Mouse (Mus musculus): ENCODE data around the gene Mid1ip1. TPM values are rescaled to one million over a fixed set of nuclear protein-coding genes. Genes with fewer than 3 reads are reported as not detected.

Mid1ip1 gene
- polyA plus RNA-seq (2012; rRNA removed): 16.2 and 18.3 TPM in 2 replicates

- WGBS: 28% methylated on average over 12 of the region's 12 CpGs
- no peak for TF ChIP-seq POLR2A (IDR thresholded peaks at IDR 0.05; ENCODE audit: low read depth, low read length)
- no peak for TF ChIP-seq CTCF (IDR thresholded peaks at IDR 0.05; ENCODE audit: extremely low read depth, insufficient read depth, insufficient read length, insufficient replicate concordance)
- no peaks in the 10 kb centered on the region; the same call in 1 of the 2 replicates for H3K4me1 ChIP-seq (ENCODE audit: control insufficient read depth, insufficient read depth, insufficient read length)
- H3K36me3 ChIP-seq (ENCODE audit: control insufficient read depth, insufficient read depth, low read length): no peaks in the 10 kb centered on the region
- peak within 1 kb of the TSS; percentile 29 for H3K27ac ChIP-seq (ENCODE audit: insufficient read depth, low read length)
- H3K27me3 ChIP-seq (ENCODE audit: control insufficient read depth, insufficient read depth, low read length): no peaks in the 10 kb centered on the region
- H3K4me3 ChIP-seq (ENCODE audit: extremely low read depth, insufficient read depth, insufficient read length): peak within 1 kb of the TSS; percentile 40; the same call in 1 of the 2 replicates
- DNase-seq (ENCODE audit: low read depth in 1 of 2, low spot score in 2 of 2): peak in 1 of 2 experiments; percentile 36
These were observed at the start of gene Mid1ip1 for GRCm38 (mm10) chrX:10714696-10715140. Mid1ip1 (plus strand) TSS chrX:10715013.

GRCm38 (mm10) chrX:10694455-10695180, 20.2 kb upstream of the Mid1ip1 start:
- DNase-seq (ENCODE audit: low read depth in 1 of 2, low spot score in 2 of 2): no peak
- H3K27ac ChIP-seq (ENCODE audit: insufficient read depth, low read length): no peak overlapping the region
- no peaks in the 10 kb centered on the region for H3K27me3 ChIP-seq (ENCODE audit: control insufficient read depth, insufficient read depth, low read length)
- no peaks in the 10 kb centered on the region for H3K36me3 ChIP-seq (ENCODE audit: control insufficient read depth, insufficient read depth, low read length)
- H3K4me1 ChIP-seq (ENCODE audit: control insufficient read depth, insufficient read depth, insufficient read length): no peaks in the 10 kb centered on the region
- H3K4me3 ChIP-seq (ENCODE audit: extremely low read depth, insufficient read depth, insufficient read length): no peak overlapping the region
- 90% methylated on average over 5 of the region's 5 CpGs for WGBS
- TF ChIP-seq CTCF (IDR thresholded peaks at IDR 0.05; ENCODE audit: extremely low read depth, insufficient read depth, insufficient read length, insufficient replicate concordance) (no peak), POLR2A (IDR thresholded peaks at IDR 0.05; ENCODE audit: low read depth, low read length) (no peak)

GRCm38 (mm10) chrX:10706728-10707127, 8.1 kb upstream of the Mid1ip1 start:
- no peaks in the 10 kb centered on the region for H3K27me3 ChIP-seq (ENCODE audit: control insufficient read depth, insufficient read depth, low read length)
- no peak overlapping the region for H3K27ac ChIP-seq (ENCODE audit: insufficient read depth, low read length)
- no peak for DNase-seq (ENCODE audit: low read depth in 1 of 2, low spot score in 2 of 2)
- WGBS: 75% methylated on average over 3 of the region's 3 CpGs
- H3K4me1 ChIP-seq (ENCODE audit: control insufficient read depth, insufficient read depth, insufficient read length): no peaks in the 10 kb centered on the region
- no peak overlapping the region for H3K4me3 ChIP-seq (ENCODE audit: extremely low read depth, insufficient read depth, insufficient read length)
- no peak for TF ChIP-seq POLR2A (IDR thresholded peaks at IDR 0.05; ENCODE audit: low read depth, low read length)
- TF ChIP-seq CTCF (IDR thresholded peaks at IDR 0.05; ENCODE audit: extremely low read depth, insufficient read depth, insufficient read length, insufficient replicate concordance): no peak
- no peaks in the 10 kb centered on the region for H3K36me3 ChIP-seq (ENCODE audit: control insufficient read depth, insufficient read depth, low read length)

- Histone ChIP-seq H3K4me1 (ENCODE audit: control insufficient read depth, insufficient read depth, insufficient read length) (no peaks in the 10 kb centered on the region; the same call in 1 of the 2 replicates), H3K4me3 (ENCODE audit: extremely low read depth, insufficient read depth, insufficient read length) (peak overlapping the region; percentile 40; the same call in 1 of the 2 replicates), H3K36me3 (ENCODE audit: control insufficient read depth, insufficient read depth, low read length) (no peaks in the 10 kb centered on the region), H3K27me3 (ENCODE audit: control insufficient read depth, insufficient read depth, low read length) (no peaks in the 10 kb centered on the region), H3K27ac (ENCODE audit: insufficient read depth, low read length) (peak overlapping the region; percentile 14; the same call in 1 of the 2 replicates)
- no peak for TF ChIP-seq CTCF (IDR thresholded peaks at IDR 0.05; ENCODE audit: extremely low read depth, insufficient read depth, insufficient read length, insufficient replicate concordance)
- no peak for TF ChIP-seq POLR2A (IDR thresholded peaks at IDR 0.05; ENCODE audit: low read depth, low read length)
- no peak for DNase-seq (ENCODE audit: low read depth in 1 of 2, low spot score in 2 of 2)
- WGBS: 32% methylated on average over 11 of the region's 11 CpGs
These were observed 775 bp upstream of the Mid1ip1 start for GRCm38 (mm10) chrX:10713839-10714637.

- Histone ChIP-seq H3K4me3 (ENCODE audit: extremely low read depth, insufficient read depth, insufficient read length) (peak overlapping the region; percentile 85), H3K27me3 (ENCODE audit: control insufficient read depth, insufficient read depth, low read length) (no peaks in the 10 kb centered on the region), H3K36me3 (ENCODE audit: control insufficient read depth, insufficient read depth, low read length) (no peaks in the 10 kb centered on the region), H3K4me1 (ENCODE audit: control insufficient read depth, insufficient read depth, insufficient read length) (no peaks in the 10 kb centered on the region; the same call in 1 of the 2 replicates), H3K27ac (ENCODE audit: insufficient read depth, low read length) (peak overlapping the region; percentile 85)
- TF ChIP-seq CTCF (IDR thresholded peaks at IDR 0.05; ENCODE audit: extremely low read depth, insufficient read depth, insufficient read length, insufficient replicate concordance) (no peak), POLR2A (IDR thresholded peaks at IDR 0.05; ENCODE audit: low read depth, low read length) (peak; percentile 24; the same call in 1 of the 2 replicates)
- peak; percentile 53 to 82 for DNase-seq (ENCODE audit: low read depth in 1 of 2, low spot score in 2 of 2)
- WGBS: 21% methylated on average over 50 of the region's 50 CpGs
These were observed 2.3 kb downstream of the Mid1ip1 start for GRCm38 (mm10) chrX:10716917-10717763.

Measured in spleen, adult 2 months (tissue).